Mouse (Mus musculus) heart, embryonic 12.5 days (tissue): ENCODE data around the gene Il11ra1. TPM values are rescaled to one million over a fixed set of nuclear protein-coding genes. Genes with fewer than 3 reads are reported as not detected.
"Not testable (repeated sequence)": the region's sequence is repeated elsewhere in the genome, so short reads cannot be mapped to it uniquely, and the experiment has no call there.

ENCODE experiments used
- ATAC-seq: fragments of 200-750 bp; cut with Nextera tagmentation; 2 replicates; pipeline ENCODE4 v1.8.0; 2017; ENCODE audit warnings: moderate TSS enrichment, moderate library complexity; ENCODE audit not compliant: insufficient number of reproducible peaks, low FRiP score
- H3K27ac ChIP-seq: fragments of 300-500 bp; sonication (generic); 2 replicates; pipeline ENCODE4 v1.5.1; 2016; ENCODE audit warnings: mild to moderate bottlenecking, moderate library complexity; ENCODE audit not compliant: poor library complexity, severe bottlenecking
- H3K27me3 ChIP-seq: fragments of 300-500 bp; sonication (generic); replicated peaks from 2 replicates; pipeline ENCODE4 v1.6.1; 2016; ENCODE audit warnings: mild to moderate bottlenecking, moderate library complexity
- H3K36me3 ChIP-seq: fragments of 300-500 bp; sonication (generic); 2 replicates; pipeline ENCODE4 v1.6.1; 2016; ENCODE audit warnings: mild to moderate bottlenecking, moderate library complexity
- H3K4me1 ChIP-seq: fragments of 300-500 bp; sonication (generic); replicated peaks from 2 replicates; pipeline ENCODE4 v1.6.1; 2016; ENCODE audit warnings: mild to moderate bottlenecking
- H3K4me2 ChIP-seq: fragments of 300-500 bp; sonication (generic); 2 replicates; pipeline ENCODE4 v1.6.1; 2016; ENCODE audit warnings: mild to moderate bottlenecking, moderate library complexity
- H3K4me3 ChIP-seq: fragments of 300-500 bp; sonication (generic); 2 replicates; pipeline ENCODE4 v1.5.1; 2016; ENCODE audit warnings: mild to moderate bottlenecking
- H3K9ac ChIP-seq: fragments of 300-500 bp; sonication (generic); 2 replicates; pipeline ENCODE4 v1.6.1; 2016; ENCODE audit warnings: mild to moderate bottlenecking, moderate library complexity
- H3K9me3 ChIP-seq: fragments of 300-500 bp; sonication (generic); replicated peaks from 2 replicates; pipeline ENCODE4 v1.6.1; 2016; ENCODE audit warnings: mild to moderate bottlenecking, moderate library complexity
- WGBS: fragments of 180-500 bp; shearing (Covaris S2); methylation state at CpG from one replicate; pipeline ENCODE4 v1.1.7; 2016; 5-methylcytosine and 5-hydroxymethylcytosine counted together
- polyA plus RNA-seq: library from polyadenylated mRNA; unstranded; fragments of >200 nt; fragmentation: Nextera tagmentation; extraction: Ambion mirVana; gene quantifications from 2 replicates; pipeline ENCODE4 v1.2.1, GENCODE M21; 2016

Gene Il11ra1
- polyA plus RNA-seq, 1 experiment from 2014 or later: 148 TPM

GRCm38 (mm10) chr4:41756440-41756839, 56.7 kb downstream of the Il11ra1 start:
- Histone ChIP-seq H3K4me2 (peak overlapping the region; percentile 76), H3K9me3 (no peaks in the 10 kb centered on the region), H3K4me3 (peak overlapping the region; percentile 73), H3K36me3 (peaks cover 22% of the 10 kb centered on the region), H3K27me3 (no peaks in the 10 kb centered on the region), H3K27ac (no peak overlapping the region; the same call in 1 of the 2 replicates), H3K9ac (peak overlapping the region; percentile 82), H3K4me1 (peaks cover 38% of the 10 kb centered on the region)
- 79% methylated on average over 8 of the region's 8 CpGs for WGBS
- no peak for ATAC-seq

- H3K4me2 ChIP-seq: no peak overlapping the region
- no peak overlapping the region for H3K9ac ChIP-seq
- no peak for ATAC-seq
- no peak overlapping the region for H3K27ac ChIP-seq
- H3K9me3 ChIP-seq: no peaks in the 10 kb centered on the region
- H3K4me3 ChIP-seq: no peak overlapping the region
- 90% methylated on average over 13 of the region's 13 CpGs for WGBS
- peaks cover 46% of the 10 kb centered on the region for H3K4me1 ChIP-seq
- no peaks in the 10 kb centered on the region for H3K27me3 ChIP-seq
- H3K36me3 ChIP-seq: peaks cover 22% of the 10 kb centered on the region
Measured at GRCm38 (mm10) chr4:41757321-41757720, 57.5 kb downstream of the Il11ra1 start.

GRCm38 (mm10) chr4:41758021-41758420, 58.2 kb downstream of the Il11ra1 start:
- Histone ChIP-seq H3K27ac (no peak overlapping the region), H3K36me3 (peaks cover 22% of the 10 kb centered on the region), H3K27me3 (no peaks in the 10 kb centered on the region), H3K9me3 (no peaks in the 10 kb centered on the region), H3K4me2 (no peak overlapping the region), H3K4me1 (peaks cover 53% of the 10 kb centered on the region), H3K4me3 (no peak overlapping the region), H3K9ac (no peak overlapping the region)
- ATAC-seq: no peak
- 78% methylated on average over 11 of the region's 11 CpGs for WGBS

GRCm38 (mm10) chr4:41758701-41759100, 58.9 kb downstream of the Il11ra1 start:
- Histone ChIP-seq H3K4me1 (peaks cover 53% of the 10 kb centered on the region), H3K27ac (0 out of 2 replicates have a peak overlapping the region, but pooled peaks have one; percentile 97), H3K4me2 (no peak overlapping the region), H3K9me3 (no peaks in the 10 kb centered on the region), H3K9ac (0 out of 2 replicates have a peak overlapping the region, but pooled peaks have one; percentile 67), H3K4me3 (no peak overlapping the region), H3K36me3 (peaks cover 22% of the 10 kb centered on the region), H3K27me3 (no peaks in the 10 kb centered on the region)
- WGBS: 85% methylated on average over 4 of the region's 4 CpGs
- no peak for ATAC-seq

GRCm38 (mm10) chr4:41759206-41759605, 59.4 kb downstream of the Il11ra1 start:
- no peaks in the 10 kb centered on the region for H3K27me3 ChIP-seq
- H3K4me2 ChIP-seq: peak overlapping the region; percentile 81
- peaks cover 22% of the 10 kb centered on the region for H3K36me3 ChIP-seq
- H3K27ac ChIP-seq: peak overlapping the region; percentile 97
- H3K4me1 ChIP-seq: peaks cover 53% of the 10 kb centered on the region
- H3K4me3 ChIP-seq: no peak overlapping the region
- no peaks in the 10 kb centered on the region for H3K9me3 ChIP-seq
- no peak for ATAC-seq
- 64% methylated on average over 9 of the region's 9 CpGs for WGBS
- H3K9ac ChIP-seq: peak overlapping the region; percentile 67; the same call in 1 of the 2 replicates

GRCm38 (mm10) chr4:41759656-41760287, 60.0 kb downstream of the Il11ra1 start:
- H3K9ac ChIP-seq: peak overlapping the region; percentile 67
- no peaks in the 10 kb centered on the region for H3K9me3 ChIP-seq
- peak overlapping the region; percentile 81 for H3K4me2 ChIP-seq
- WGBS: 12% methylated on average over 6 of the region's 6 CpGs
- H3K4me1 ChIP-seq: peaks cover 50% of the 10 kb centered on the region
- no peaks in the 10 kb centered on the region for H3K27me3 ChIP-seq
- ATAC-seq: peak; percentile 5
- H3K4me3 ChIP-seq: peak overlapping the region; percentile 49
- peak overlapping the region; percentile 97 for H3K27ac ChIP-seq
- peaks cover 22% of the 10 kb centered on the region for H3K36me3 ChIP-seq

GRCm38 (mm10) chr4:41760288-41760721, 60.5 kb downstream of the Il11ra1 start:
- peak overlapping the region; percentile 67 for H3K9ac ChIP-seq
- H3K9me3 ChIP-seq: no peaks in the 10 kb centered on the region
- ATAC-seq: peak; percentile 91
- peak overlapping the region; percentile 49 for H3K4me3 ChIP-seq
- peak overlapping the region; percentile 97 for H3K27ac ChIP-seq
- H3K27me3 ChIP-seq: no peaks in the 10 kb centered on the region
- peaks cover 22% of the 10 kb centered on the region for H3K36me3 ChIP-seq
- peaks cover 47% of the 10 kb centered on the region for H3K4me1 ChIP-seq
- WGBS: 1% methylated on average over 15 of the region's 15 CpGs
- H3K4me2 ChIP-seq: peak overlapping the region; percentile 81

- 66% methylated on average over 4 of the region's 4 CpGs for WGBS
- peak overlapping the region; percentile 67 for H3K9ac ChIP-seq
Measured at GRCm38 (mm10) chr4:41760911-41761310, 61.1 kb downstream of the Il11ra1 start.

GRCm38 (mm10) chr4:41761680-41762079, 61.9 kb downstream of the Il11ra1 start:
- Histone ChIP-seq H3K4me1 (peaks cover 41% of the 10 kb centered on the region), H3K9ac (peak overlapping the region; percentile 67), H3K36me3 (peaks cover 33% of the 10 kb centered on the region), H3K4me2 (peak overlapping the region; percentile 81), H3K4me3 (peak overlapping the region; percentile 49), H3K27me3 (no peaks in the 10 kb centered on the region), H3K9me3 (no peaks in the 10 kb centered on the region), H3K27ac (peak overlapping the region; percentile 97)
- ATAC-seq: no peak

More at GRCm38 (mm10) chr4:41760911-41761310, 61.1 kb downstream of the Il11ra1 start:
- ATAC-seq: no peak
- peak overlapping the region; percentile 97 for H3K27ac ChIP-seq
- H3K9me3 ChIP-seq: no peaks in the 10 kb centered on the region
- H3K27me3 ChIP-seq: no peaks in the 10 kb centered on the region
- H3K4me2 ChIP-seq: peak overlapping the region; percentile 81
- H3K4me1 ChIP-seq: peaks cover 47% of the 10 kb centered on the region
- peaks cover 27% of the 10 kb centered on the region for H3K36me3 ChIP-seq
- H3K4me3 ChIP-seq: peak overlapping the region; percentile 49

- Histone ChIP-seq H3K4me1 (peaks cover 38% of the 10 kb centered on the region), H3K36me3 (peaks cover 34% of the 10 kb centered on the region), H3K4me3 (peak overlapping the region; percentile 49), H3K4me2 (peak overlapping the region; percentile 81), H3K9ac (peak overlapping the region; percentile 67), H3K27me3 (no peaks in the 10 kb centered on the region), H3K9me3 (no peaks in the 10 kb centered on the region), H3K27ac (peak overlapping the region; percentile 97)
- WGBS: 20% methylated on average over 8 of the region's 8 CpGs
- ATAC-seq: peak; percentile 68
Measured at GRCm38 (mm10) chr4:41762099-41762687, 62.4 kb downstream of the Il11ra1 start.

GRCm38 (mm10) chr4:41762688-41763114, 62.9 kb downstream of the Il11ra1 start:
- Histone ChIP-seq H3K36me3 (peaks cover 34% of the 10 kb centered on the region), H3K4me2 (peak overlapping the region; percentile 81), H3K9ac (peak overlapping the region; percentile 67), H3K4me1 (peaks cover 38% of the 10 kb centered on the region), H3K4me3 (peak overlapping the region; percentile 49), H3K27ac (peak overlapping the region; percentile 97)
- H3K27me3 ChIP-seq, H3K9me3 ChIP-seq, ATAC-seq: not testable (repeated sequence)
- WGBS: 30% methylated on average over 8 of the region's 8 CpGs
